Mouse (Mus musculus) neural tube, embryonic 13.5 days (tissue): ENCODE results near the gene Rhbdl1. TPM values are rescaled to one million over a fixed set of nuclear protein-coding genes. Genes with fewer than 3 reads are reported as not detected.
"Not testable (repeated sequence)": the region's sequence is repeated elsewhere in the genome, so short reads cannot be mapped to it uniquely, and the experiment has no call there.

Source experiments
- ATAC-seq: fragments of 200-750 bp; cut with Nextera tagmentation; 2 replicates; pipeline ENCODE4 v1.8.0; 2017; ENCODE audit warnings: low read depth, mild to moderate bottlenecking, moderate TSS enrichment, moderate library complexity
- H3K27ac ChIP-seq: fragments of 300-500 bp; sonication (generic); replicated peaks from 2 replicates; pipeline ENCODE4 v1.5.1; 2015; ENCODE audit warnings: moderate library complexity, mild to moderate bottlenecking, inconsistent platforms
- H3K27me3 ChIP-seq: fragments of 300-500 bp; sonication (generic); 2 replicates; pipeline ENCODE4 v1.6.1; 2015; ENCODE audit warnings: mild to moderate bottlenecking, inconsistent platforms
- H3K36me3 ChIP-seq: fragments of 300-500 bp; sonication (generic); 2 replicates; pipeline ENCODE4 v1.6.1; 2015; ENCODE audit warnings: mild to moderate bottlenecking, inconsistent platforms
- H3K4me1 ChIP-seq: fragments of 300-500 bp; sonication (generic); replicated peaks from 2 replicates; pipeline ENCODE4 v1.6.1; 2015; ENCODE audit warnings: inconsistent platforms
- H3K4me2 ChIP-seq: fragments of 300-500 bp; sonication (generic); 2 replicates; pipeline ENCODE4 v1.6.1; 2015; ENCODE audit warnings: inconsistent platforms, mild to moderate bottlenecking, moderate library complexity
- H3K4me3 ChIP-seq: fragments of 300-500 bp; sonication (generic); 2 replicates; pipeline ENCODE4 v1.5.1; 2015; ENCODE audit warnings: mild to moderate bottlenecking, inconsistent platforms
- H3K9ac ChIP-seq: fragments of 300-500 bp; sonication (generic); 2 replicates; pipeline ENCODE4 v1.6.1; 2015; ENCODE audit warnings: moderate library complexity, mild to moderate bottlenecking, inconsistent platforms
- H3K9me3 ChIP-seq: fragments of 300-500 bp; sonication (generic); 2 replicates; pipeline ENCODE4 v1.6.1; 2016; ENCODE audit warnings: inconsistent platforms
- WGBS: fragments of 180-500 bp; shearing (Covaris S2); methylation state at CpG from one replicate; pipeline ENCODE4 v1.1.7; 2015; 5-methylcytosine and 5-hydroxymethylcytosine counted together
- polyA plus RNA-seq: library from polyadenylated mRNA; unstranded; fragments of >200 nt; fragmentation: Nextera tagmentation; extraction: Ambion mirVana; gene quantifications from 2 replicates; pipeline ENCODE4 v1.2.1, GENCODE M21; 2015

Gene Rhbdl1
- polyA plus RNA-seq, 1 experiment from 2014 or later = 18.9 TPM

DNA sequence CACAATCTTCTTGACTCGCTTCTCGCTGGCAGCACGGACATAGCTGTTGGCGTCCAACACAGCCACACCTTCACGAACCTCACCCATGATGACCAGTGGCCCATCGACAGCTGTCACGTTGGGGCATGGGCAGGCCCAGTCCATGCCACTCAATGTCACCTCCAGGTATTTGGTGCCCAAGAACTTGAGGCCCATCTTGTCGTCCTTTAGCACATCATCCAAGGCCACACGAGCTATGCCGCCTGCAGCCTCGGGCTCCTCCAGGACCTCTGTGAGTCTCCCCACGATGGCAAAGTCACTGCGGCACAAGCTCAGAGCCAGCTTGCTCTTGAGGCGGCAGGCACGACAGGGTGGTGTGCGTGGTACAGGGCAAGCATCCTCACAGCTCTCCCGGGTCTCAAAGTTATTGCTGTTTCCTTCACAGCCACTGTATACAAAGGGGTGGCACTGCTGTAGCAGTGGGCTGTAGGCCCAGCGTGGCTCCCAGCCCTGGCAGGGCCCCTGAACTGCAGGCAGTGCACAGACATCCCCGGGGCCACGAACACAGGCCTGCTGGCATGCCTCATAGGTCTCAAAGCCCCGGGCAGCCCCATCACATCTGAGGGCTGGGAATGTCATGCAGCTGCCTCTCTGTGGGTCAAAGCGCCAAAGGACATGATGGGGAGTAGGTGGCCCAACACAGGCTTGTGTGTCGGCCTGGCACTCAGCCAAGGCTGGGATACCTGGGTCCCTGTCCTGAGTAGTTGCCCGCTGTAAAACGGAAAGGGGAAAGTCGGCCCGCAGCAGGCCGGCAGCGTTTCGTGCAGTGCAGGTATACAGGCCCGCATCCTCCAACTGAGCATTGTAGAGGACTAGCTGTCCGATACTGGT, 40.9 kb upstream of the Rhbdl1 start:
- Histone ChIP-seq H3K36me3 (peaks cover 38% of the 10 kb centered on the region), H3K9me3 (no peaks in the 10 kb centered on the region), H3K4me3 (no peak overlapping the region), H3K27me3 (no peaks in the 10 kb centered on the region), H3K9ac (no peak overlapping the region), H3K27ac (no peak overlapping the region), H3K4me1 (peaks cover 41% of the 10 kb centered on the region), H3K4me2 (no peak overlapping the region)
- WGBS = 93% methylated on average over 32 of the region's 32 CpGs
- ATAC-seq = no peak

DNA sequence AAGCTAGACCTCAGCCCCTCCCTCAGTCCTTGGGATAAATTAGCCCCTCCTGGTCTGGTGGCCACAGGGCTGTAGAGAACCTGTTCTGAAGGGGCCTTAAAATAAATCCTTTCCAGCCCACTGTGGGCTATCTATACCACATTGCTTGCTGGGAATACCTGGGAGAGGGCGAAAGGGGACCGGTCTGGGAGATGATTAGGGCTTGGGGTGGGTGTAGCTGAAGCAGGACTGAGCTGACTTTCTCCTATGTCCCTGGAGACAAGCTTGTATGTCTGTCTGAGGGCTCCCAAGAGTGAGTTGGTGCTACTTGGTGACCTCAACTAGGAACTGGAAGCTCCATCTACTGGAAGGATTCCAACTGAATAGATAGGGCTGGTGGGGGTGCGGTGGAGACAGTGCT, 39.9 kb upstream of the Rhbdl1 start:
- WGBS = 89% methylated on average over 3 of the region's 3 CpGs

GRCm38 (mm10) chr17:25876347-25876915, 39.3 kb upstream of the Rhbdl1 start:
- Histone ChIP-seq H3K27ac (no peak overlapping the region; the same call in 1 of the 2 replicates), H3K27me3 (no peaks in the 10 kb centered on the region), H3K4me3 (peak overlapping the region; percentile 79), H3K4me2 (peak overlapping the region; percentile 94), H3K36me3 (peaks cover 23% of the 10 kb centered on the region), H3K9ac (peak overlapping the region; percentile 92), H3K4me1 (peaks cover 37% of the 10 kb centered on the region), H3K9me3 (no peaks in the 10 kb centered on the region)
- ATAC-seq = no peak
- WGBS = 58% methylated on average over 10 of the region's 10 CpGs

More for the DNA sequence above, 39.9 kb upstream of the Rhbdl1 start:
- Histone ChIP-seq H3K4me1 (peaks cover 41% of the 10 kb centered on the region), H3K4me2 (0 out of 2 replicates have a peak overlapping the region, but pooled peaks have one; percentile 94), H3K27ac (no peak overlapping the region), H3K36me3 (peaks cover 29% of the 10 kb centered on the region), H3K9ac (peak overlapping the region; percentile 31; the same call in 1 of the 2 replicates), H3K4me3 (no peak overlapping the region), H3K9me3 (no peaks in the 10 kb centered on the region), H3K27me3 (no peaks in the 10 kb centered on the region)
- no peak for ATAC-seq

DNA sequence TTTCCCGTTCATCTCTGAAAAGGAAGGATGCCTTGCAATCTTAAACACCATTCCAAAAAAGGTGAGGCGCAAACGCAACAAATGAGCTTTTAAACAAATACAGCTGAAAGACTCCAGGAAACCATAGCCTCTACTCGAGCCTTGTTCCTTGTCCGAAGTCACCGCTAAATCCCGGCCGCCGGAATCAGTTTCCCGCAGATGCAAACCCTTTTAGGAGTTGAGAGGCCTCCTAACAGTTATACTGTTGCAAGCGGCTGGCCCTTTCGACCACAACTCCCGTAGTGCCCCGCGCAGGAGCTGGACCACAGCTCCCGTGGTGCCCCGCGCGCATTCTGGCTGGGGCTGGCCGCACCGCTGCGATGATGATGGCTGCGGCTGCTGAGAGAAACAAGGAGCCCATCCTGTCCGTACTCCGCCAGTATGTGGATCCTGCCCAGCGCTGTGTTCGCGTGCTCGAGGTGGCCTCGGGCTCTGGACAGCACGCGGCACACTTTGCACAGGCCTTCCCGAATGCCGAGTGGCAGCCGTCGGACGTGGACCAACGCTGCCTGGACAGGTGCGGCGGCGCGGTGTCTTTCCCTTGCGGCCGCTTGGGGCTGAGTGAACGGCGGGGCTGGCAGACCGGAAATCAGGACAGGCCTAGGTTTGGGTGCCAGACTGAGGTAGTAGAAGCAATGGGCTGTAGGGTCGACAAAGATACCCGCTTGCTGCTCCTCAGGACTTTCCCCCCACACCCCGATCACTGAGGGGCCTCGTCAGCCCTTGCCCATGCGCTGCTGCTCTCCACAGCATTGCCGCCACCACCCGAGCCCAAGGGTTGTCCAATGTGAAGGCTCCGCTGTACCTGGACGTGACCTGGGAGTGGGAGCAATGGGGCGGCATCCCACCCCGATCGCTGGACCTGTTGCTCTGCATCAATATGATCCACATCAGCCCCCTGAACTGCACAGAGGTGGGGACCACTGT, 38.4 kb upstream of the Rhbdl1 start:
- under 1% methylated on average over 59 of the region's 59 CpGs for WGBS
- Histone ChIP-seq H3K9ac (peak overlapping the region; percentile 92), H3K27me3 (no peaks in the 10 kb centered on the region)

GRCm38 (mm10) chr17:25874721-25875170, 37.7 kb upstream of the Rhbdl1 start, which contains the start of gene Mettl26:
Mettl26 (plus strand) TSS chr17:25875074.
- H3K27me3 ChIP-seq = no peaks in the 10 kb centered on the region
- H3K4me1 ChIP-seq = peaks cover 23% of the 10 kb centered on the region
- H3K4me2 ChIP-seq = peak within 1 kb of the TSS; percentile 94
- H3K9ac ChIP-seq = peak within 1 kb of the TSS; percentile 92
- ATAC-seq = peak; percentile 71
- H3K36me3 ChIP-seq = peaks cover 21% of the 10 kb centered on the region
- under 1% methylated on average over 25 of the region's 25 CpGs for WGBS
- H3K27ac ChIP-seq = peak within 1 kb of the TSS; percentile 92
- H3K4me3 ChIP-seq = peak within 1 kb of the TSS; percentile 79
- no peaks in the 10 kb centered on the region for H3K9me3 ChIP-seq

More for the DNA sequence above, 38.4 kb upstream of the Rhbdl1 start:
- peak overlapping the region; percentile 79 for H3K4me3 ChIP-seq
- peaks cover 23% of the 10 kb centered on the region for H3K36me3 ChIP-seq
- peak overlapping the region; percentile 92 for H3K27ac ChIP-seq
- ATAC-seq = peak; percentile 93
- no peaks in the 10 kb centered on the region for H3K9me3 ChIP-seq
- H3K4me2 ChIP-seq = peak overlapping the region; percentile 94
- peaks cover 28% of the 10 kb centered on the region for H3K4me1 ChIP-seq

DNA sequence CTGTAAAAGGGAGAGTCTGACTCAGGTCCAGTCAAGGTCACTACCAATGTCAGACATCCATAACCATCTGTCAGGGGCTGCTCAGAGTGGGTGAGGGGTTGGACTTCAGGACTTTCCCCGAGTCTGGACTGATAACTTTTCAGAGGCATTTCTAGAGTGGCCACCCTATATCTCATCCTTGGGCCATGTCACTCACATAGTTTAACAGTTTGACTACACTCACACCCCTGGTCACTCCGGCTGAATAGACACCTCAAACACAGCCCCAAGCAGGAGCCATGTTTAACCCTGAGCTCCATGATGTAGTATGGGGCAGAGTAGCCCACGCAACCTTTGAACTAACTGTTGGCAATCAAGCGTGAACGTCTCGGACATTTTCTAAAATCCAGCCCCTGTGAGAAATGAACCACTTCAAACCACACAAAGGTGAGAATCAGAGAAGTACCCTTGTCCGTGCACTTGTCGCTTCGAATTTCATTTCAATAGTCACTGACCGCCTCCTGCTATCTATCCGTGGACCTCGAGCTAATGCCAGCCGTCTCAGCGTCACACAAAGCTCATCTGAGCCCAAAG, 37.1 kb upstream of the Rhbdl1 start:
- Histone ChIP-seq H3K27ac (peak overlapping the region; percentile 92), H3K9ac (peak overlapping the region; percentile 92), H3K9me3 (no peaks in the 10 kb centered on the region), H3K4me3 (peak overlapping the region; percentile 79), H3K27me3 (no peaks in the 10 kb centered on the region), H3K4me2 (peak overlapping the region; percentile 94), H3K4me1 (peaks cover 23% of the 10 kb centered on the region), H3K36me3 (peaks cover 16% of the 10 kb centered on the region)
- no peak; the same call in 1 of the 2 replicates for ATAC-seq
- WGBS = 8% methylated on average over 14 of the region's 14 CpGs

DNA sequence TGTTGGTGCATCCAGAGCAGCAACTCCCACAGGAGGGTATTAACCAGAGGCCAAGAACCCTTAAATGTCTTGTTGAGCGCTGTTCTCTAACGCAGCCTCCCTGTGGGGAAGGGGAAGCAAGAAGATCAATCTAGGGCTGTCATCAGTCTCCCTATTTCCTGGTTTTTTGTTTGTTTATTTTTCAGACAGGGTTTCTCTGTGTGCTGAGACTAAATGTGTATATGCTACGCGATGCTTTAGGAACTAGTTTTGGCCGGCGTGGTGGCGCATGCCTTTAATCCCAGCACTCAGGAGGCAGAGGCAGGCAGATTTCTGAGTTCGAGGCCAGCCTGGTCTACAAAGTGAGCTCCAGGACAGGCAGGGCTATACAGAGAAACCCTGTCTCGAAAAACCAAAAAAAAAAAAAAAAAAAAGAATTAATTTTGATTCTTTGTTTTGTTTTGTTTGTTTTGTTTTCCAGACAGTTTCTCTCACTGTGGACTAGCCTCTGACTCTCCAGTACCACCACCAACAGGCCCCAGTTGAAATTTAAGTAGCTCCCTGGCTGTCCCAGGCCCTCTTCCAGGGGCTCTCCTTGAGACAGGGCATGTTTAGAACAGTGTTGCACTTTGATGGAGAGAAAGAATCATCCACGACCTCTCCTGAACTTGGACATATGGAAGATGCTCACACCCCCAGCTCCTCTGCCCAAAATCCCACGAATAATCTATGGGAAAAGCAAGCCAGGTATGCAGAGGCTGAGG, 36.5 kb upstream of the Rhbdl1 start:
- Histone ChIP-seq H3K27me3 (no peaks in the 10 kb centered on the region), H3K36me3 (peaks cover 10% of the 10 kb centered on the region), H3K27ac (peak overlapping the region; percentile 92), H3K9me3 (no peaks in the 10 kb centered on the region), H3K9ac (peak overlapping the region; percentile 92), H3K4me2 (peak overlapping the region; percentile 94), H3K4me1 (peaks cover 28% of the 10 kb centered on the region), H3K4me3 (peak overlapping the region; percentile 79)
- ATAC-seq = no peak
- 78% methylated on average over 11 of the region's 11 CpGs for WGBS

GRCm38 (mm10) chr17:25872676-25873075, 35.6 kb upstream of the Rhbdl1 start:
- peaks cover under 1% of the 10 kb centered on the region for H3K36me3 ChIP-seq
- peaks cover 34% of the 10 kb centered on the region for H3K4me1 ChIP-seq
- H3K27me3 ChIP-seq = no peaks in the 10 kb centered on the region
- WGBS = 76% methylated on average over 3 of the region's 3 CpGs
- no peak overlapping the region for H3K4me3 ChIP-seq
- H3K4me2 ChIP-seq = no peak overlapping the region
- ATAC-seq = no peak
- no peak overlapping the region for H3K27ac ChIP-seq
- no peaks in the 10 kb centered on the region for H3K9me3 ChIP-seq
- H3K9ac ChIP-seq = no peak overlapping the region

GRCm38 (mm10) chr17:25871566-25871965, 34.5 kb upstream of the Rhbdl1 start:
- not testable (repeated sequence) for H3K4me2 ChIP-seq, H3K27me3 ChIP-seq, H3K27ac ChIP-seq, H3K4me3 ChIP-seq, H3K9me3 ChIP-seq, ATAC-seq, H3K36me3 ChIP-seq, H3K9ac ChIP-seq
- H3K4me1 ChIP-seq = peaks cover 31% of the 10 kb centered on the region

DNA sequence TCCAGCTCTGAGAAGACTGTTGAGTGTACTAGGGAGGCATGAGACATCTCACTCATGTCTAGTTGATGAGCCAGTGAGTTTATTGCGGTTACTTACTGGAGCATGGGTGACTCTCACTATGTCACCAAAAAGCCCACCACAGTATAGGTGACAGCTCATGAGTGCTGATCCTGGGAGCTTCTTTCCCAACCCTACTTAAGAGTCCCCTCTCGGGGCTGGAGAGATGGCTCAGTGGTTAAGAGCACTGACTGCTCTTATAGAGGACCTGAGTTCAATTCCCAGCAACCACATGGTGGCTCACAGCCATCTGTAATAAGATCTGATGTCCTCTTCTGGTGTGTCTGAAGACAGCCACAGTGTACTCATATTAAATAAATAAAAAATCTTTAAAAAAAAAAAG, 32.9 kb upstream of the Rhbdl1 start:
- no peak overlapping the region for H3K4me3 ChIP-seq
- no peak overlapping the region for H3K27ac ChIP-seq
- H3K36me3 ChIP-seq = no peaks in the 10 kb centered on the region
- H3K4me2 ChIP-seq = no peak overlapping the region
- 88% methylated on average over 2 of the region's 2 CpGs for WGBS
- no peaks in the 10 kb centered on the region for H3K9me3 ChIP-seq
- no peaks in the 10 kb centered on the region for H3K27me3 ChIP-seq
- no peak overlapping the region for H3K9ac ChIP-seq
- H3K4me1 ChIP-seq = peaks cover 22% of the 10 kb centered on the region
- ATAC-seq = no peak

DNA sequence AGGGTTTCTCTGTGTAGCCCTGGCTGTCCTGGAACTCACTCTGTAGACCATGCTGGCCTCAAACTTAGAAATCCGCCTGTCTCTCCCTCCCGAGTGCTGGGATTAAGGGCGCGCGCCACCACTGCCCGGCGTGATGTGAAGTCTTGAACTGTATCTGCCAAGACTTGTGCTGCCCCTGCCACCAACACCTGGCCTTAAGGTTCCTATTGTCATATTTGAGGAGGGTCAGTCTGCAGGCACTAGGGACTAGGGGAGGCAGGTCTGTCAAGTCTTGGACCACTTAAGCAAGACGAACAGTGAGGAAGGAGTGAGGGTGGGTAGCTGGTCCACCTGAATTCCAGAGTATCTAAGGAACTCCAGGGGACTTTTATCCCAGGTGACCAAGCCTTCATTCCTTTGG, 32.4 kb upstream of the Rhbdl1 start:
- no peak for ATAC-seq
- H3K9ac ChIP-seq = no peak overlapping the region
- no peak overlapping the region for H3K27ac ChIP-seq

More for the DNA sequence above, 32.4 kb upstream of the Rhbdl1 start:
- Histone ChIP-seq H3K4me3 (no peak overlapping the region), H3K4me1 (peaks cover 22% of the 10 kb centered on the region), H3K4me2 (no peak overlapping the region), H3K36me3 (no peaks in the 10 kb centered on the region), H3K9me3 (no peaks in the 10 kb centered on the region), H3K27me3 (no peaks in the 10 kb centered on the region)
- 87% methylated on average over 8 of the region's 8 CpGs for WGBS
